In genomic region chr10:66946161-66946560, GRCm38 (mm10) we compare ENCODE assay signal across 29 mouse cellular contexts.
DNase-seq lines count a peak whose midpoint lies in the region; ATAC-seq and TF ChIP-seq lines count a peak whose summit lies in the region.
"Had no signal": no experiment of that assay in that cellular context is flagged by ENCODE, and none has a peak within 500 bp of the region (broad histone marks: within the 10 kb centered on the region; RNA-seq: fewer than 3 reads in every experiment).

No protein-coding gene starts in this region.

- H3ac ChIP-seq in C2C12 (ENCODE audit: control insufficient read depth, insufficient read length, low read depth) (no peak overlapping the region), myocyte (ENCODE audit: control insufficient read depth, insufficient read length) (no peak overlapping the region)

- H3K79me2 ChIP-seq in C2C12 (ENCODE audit: control insufficient read depth, insufficient read depth) (no peaks in the 10 kb centered on the region), myocyte (ENCODE audit: control insufficient read depth, insufficient read depth) (no peaks in the 10 kb centered on the region)

- no peaks in the 10 kb centered on the region for H3K79me3 ChIP-seq in C2C12 (ENCODE audit: low read depth)

- DNase-seq in 3T3-L1 (ENCODE audit: low read depth, low spot score) = peak; percentile 82
- no peak for DNase-seq in gastrocnemius, postnatal 4 days (ENCODE audit: low spot score in 2 of 2)
- no peak for DNase-seq in cerebellum, postnatal 25 days
- DNase-seq in heart, postnatal 14 days = no peak
- DNase-seq: adrenal gland, adult 2 months; adrenal gland, postnatal 36 days; cerebellum, adult 18-20 months; cerebellum, postnatal 10 days; gastrocnemius, adult 2 months; gastrocnemius, postnatal 36 days; heart, postnatal 4 days; kidney, adult 2 months; kidney, postnatal 36 days; layer of hippocampus, postnatal 36 days; lung, embryonic 14.5 days; lung, postnatal 14 days; right cerebral cortex, postnatal 4 days had no signal

- H3K4me3 ChIP-seq in C2C12 (ENCODE audit: insufficient read depth, poor library complexity, severe bottlenecking) = no peak overlapping the region
- no peak overlapping the region for H3K4me3 ChIP-seq in myocyte
- H3K4me3 ChIP-seq: forebrain, embryonic 10.5 days; forebrain, embryonic 15.5 days; gastrocnemius, adult 2 months; heart, embryonic 10.5 days; hindbrain, embryonic 13.5 days; layer of hippocampus, adult 2 months; liver, embryonic 15.5 days; neural tube, embryonic 13.5 days had no signal

- H3K36me3 ChIP-seq in C2C12 (ENCODE audit: control insufficient read depth, insufficient read depth) (no peaks in the 10 kb centered on the region), myocyte (ENCODE audit: control insufficient read depth, insufficient read depth) (no peaks in the 10 kb centered on the region)
- H3K36me3 ChIP-seq: forebrain, embryonic 10.5 days; forebrain, embryonic 15.5 days; G1E; heart, embryonic 10.5 days; hindbrain, embryonic 13.5 days; liver, embryonic 15.5 days; neural tube, embryonic 13.5 days had no signal

- TF ChIP-seq POLR2A in myocyte (IDR thresholded peaks at IDR 0.05; ENCODE audit: insufficient read length, low read depth) = no peak

- H3K27me3 ChIP-seq in C2C12 (ENCODE audit: control insufficient read depth, insufficient read depth, insufficient read length) (no peaks in the 10 kb centered on the region), myocyte (ENCODE audit: control insufficient read depth, insufficient read depth, insufficient read length) (no peaks in the 10 kb centered on the region)
- H3K27me3 ChIP-seq: forebrain, embryonic 15.5 days; hindbrain, embryonic 13.5 days; liver, embryonic 15.5 days; neural tube, embryonic 13.5 days had no signal

- ATAC-seq in granulocyte monocyte progenitor cell, adult 5-6 weeks (replicated peaks; ENCODE audit: poor library complexity, severe bottlenecking) = peak; percentile 22; the same call in 1 of the 2 replicates
- ATAC-seq: forebrain, embryonic 15.5 days had no signal

- TF ChIP-seq CTCF in C2C12 (IDR thresholded peaks at IDR 0.05; ENCODE audit: control insufficient read depth, insufficient read depth, insufficient read length) = no peak

- H3K4me2 ChIP-seq in myocyte (ENCODE audit: low read depth) = no peak overlapping the region
- H3K4me2 ChIP-seq: forebrain, embryonic 15.5 days; hindbrain, embryonic 13.5 days; liver, embryonic 15.5 days; lung, embryonic 14.5 days; midbrain, embryonic 11.5 days; neural tube, embryonic 13.5 days had no signal

- intact Hi-C loops in heart, postnatal 14 days (cut with DNase I) = no loop called here

TF ChIP-seq in C2C12, 6 proteins besides CTCF, POLR2A, EP300 and RAD21:
- TF ChIP-seq CEBPB (IDR thresholded peaks at IDR 0.05; ENCODE audit: low read depth) (peak; percentile 83), USF1 (IDR thresholded peaks at IDR 0.05; ENCODE audit: low read depth) (peak; percentile 58), FOSL1 (IDR thresholded peaks at IDR 0.05; ENCODE audit: insufficient read depth, low read length, poor library complexity, severe bottlenecking) (no peak), MAX (IDR thresholded peaks at IDR 0.05) (peak; percentile 94), MYOG (IDR thresholded peaks at IDR 0.05; ENCODE audit: control insufficient read depth, extremely low read depth, insufficient read length) (no peak)

TF ChIP-seq in myocyte, 11 proteins besides CTCF, POLR2A, EP300 and RAD21:
- TF ChIP-seq CEBPB (IDR thresholded peaks at IDR 0.05; ENCODE audit: insufficient read depth, poor library complexity, severe bottlenecking) = peak; percentile 75
- TF ChIP-seq USF1 (IDR thresholded peaks at IDR 0.05; ENCODE audit: low read depth) = peak; percentile 22
- TF ChIP-seq TCF3 (IDR thresholded peaks at IDR 0.05; ENCODE audit: insufficient read length, low read depth) = no peak
- TF ChIP-seq SRF (IDR thresholded peaks at IDR 0.05; ENCODE audit: control insufficient read depth, insufficient read length, low read depth) = no peak
TF ChIP-seq in myocyte: peak in this region for 2.
